Comparison of ENCODE assay signal across 13 mouse cellular contexts in the genomic region with DNA sequence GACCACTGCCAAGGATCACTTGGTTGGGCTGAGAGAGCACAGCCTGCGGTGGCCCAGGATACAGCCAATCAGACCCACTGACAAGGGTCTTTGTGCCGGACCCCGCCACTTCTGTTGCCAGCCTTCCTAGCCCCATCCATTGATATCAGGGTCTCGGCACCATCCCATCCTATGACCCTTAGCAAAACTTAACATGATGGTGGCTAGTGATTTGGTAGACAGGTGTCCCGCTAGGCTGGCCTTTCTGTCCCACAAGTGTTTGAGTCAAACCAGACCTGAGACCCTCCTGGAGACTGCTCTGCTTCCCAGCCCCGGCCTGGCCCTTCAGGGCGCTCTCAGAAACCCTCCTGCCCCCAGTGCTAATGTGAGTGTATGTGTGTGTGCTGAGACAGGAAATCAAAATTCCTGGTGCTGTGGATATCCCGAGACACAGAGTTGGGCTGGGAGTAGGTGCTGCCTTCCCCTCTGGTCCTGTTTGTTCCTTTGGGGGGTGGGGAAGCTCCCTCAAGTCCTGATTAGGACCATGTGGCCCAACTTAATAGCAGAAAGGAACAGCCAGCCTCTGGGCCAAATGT. TPM values are rescaled to one million over a fixed set of nuclear protein-coding genes. Genes with fewer than 3 reads are reported as not detected.
DNase-seq lines count a peak whose midpoint lies in the region; ATAC-seq and TF ChIP-seq lines count a peak whose summit lies in the region.
"Had no signal": no experiment of that assay in that cellular context is flagged by ENCODE, and none has a peak within 500 bp of the region (broad histone marks: within the 10 kb centered on the region; RNA-seq: fewer than 3 reads in every experiment).

No protein-coding gene starts in this region.

- TF ChIP-seq CTCF in midbrain, postnatal 0 days (IDR thresholded peaks at IDR 0.05) = no peak

- H3K27me3 ChIP-seq in hindbrain, embryonic 15.5 days = no peaks in the 10 kb centered on the region
- no peaks in the 10 kb centered on the region for H3K27me3 ChIP-seq in hindbrain, embryonic 11.5 days (ENCODE audit: control insufficient read depth, insufficient read depth, low read length)
- H3K27me3 ChIP-seq in midbrain, postnatal 0 days (ENCODE audit: insufficient read depth, low read length) = no peaks in the 10 kb centered on the region
- no peaks in the 10 kb centered on the region for H3K27me3 ChIP-seq in midbrain, embryonic 11.5 days (ENCODE audit: control insufficient read depth, insufficient read depth, low read length)
- H3K27me3 ChIP-seq in heart, embryonic 14.5 days (ENCODE audit: control insufficient read depth, insufficient read depth, low read length) = no peaks in the 10 kb centered on the region
- H3K27me3 ChIP-seq in liver, embryonic 16.5 days (ENCODE audit: control insufficient read depth, insufficient read depth, low read depth, low read length) = no peaks in the 10 kb centered on the region

- no peak for ATAC-seq in hindbrain, embryonic 15.5 days (ENCODE audit: low FRiP score, low read depth)
- no peak for ATAC-seq in hindbrain, embryonic 11.5 days (ENCODE audit: low FRiP score)
- ATAC-seq in midbrain, postnatal 0 days (ENCODE audit: low FRiP score) = peak; percentile 29; the same call in 1 of the 2 replicates
- ATAC-seq in midbrain, embryonic 11.5 days (ENCODE audit: low FRiP score) = no peak
- ATAC-seq in heart, embryonic 14.5 days (ENCODE audit: insufficient number of reproducible peaks, insufficient read depth, low FRiP score, low read depth) = no peak
- no peak for ATAC-seq in liver, embryonic 16.5 days (ENCODE audit: low read depth)

- no peak for DNase-seq in hindbrain, embryonic 11.5 days (ENCODE audit: low spot score)
- no peak for DNase-seq in midbrain, postnatal 0 days (ENCODE audit: low spot score)
- no peak for DNase-seq in midbrain, embryonic 11.5 days (ENCODE audit: low spot score, missing footprints)
- DNase-seq in cerebellum, adult 11-12 months = no peak
- no peak for DNase-seq in adrenal gland, postnatal 36 days
- DNase-seq: thymus, postnatal 14 days had no signal

- H3K4me3 ChIP-seq in hindbrain, embryonic 15.5 days = no peak overlapping the region
- H3K4me3 ChIP-seq in hindbrain, embryonic 11.5 days (ENCODE audit: low read depth, low read length) = no peak overlapping the region
- no peak overlapping the region for H3K4me3 ChIP-seq in midbrain, postnatal 0 days (ENCODE audit: low read depth, low read length)
- no peak overlapping the region for H3K4me3 ChIP-seq in midbrain, embryonic 11.5 days (ENCODE audit: low read depth, low read length)
- H3K4me3 ChIP-seq in heart, embryonic 14.5 days (ENCODE audit: control insufficient read depth in 1 of 2, insufficient read depth in 1 of 2, low read depth in 1 of 2, low read length in 2 of 2) = no peak overlapping the region
- H3K4me3 ChIP-seq in liver, embryonic 16.5 days (ENCODE audit: low read depth, low read length) = no peak overlapping the region

- H3K9ac ChIP-seq in hindbrain, embryonic 15.5 days = no peak overlapping the region
- H3K9ac ChIP-seq in hindbrain, embryonic 11.5 days (ENCODE audit: low read depth, low read length) = no peak overlapping the region
- H3K9ac ChIP-seq in midbrain, postnatal 0 days (replicated peaks; ENCODE audit: low read length, poor library complexity, severe bottlenecking) = no peak overlapping the region
- H3K9ac ChIP-seq in midbrain, embryonic 11.5 days (ENCODE audit: low read length) = no peak overlapping the region
- H3K9ac ChIP-seq in heart, embryonic 14.5 days (ENCODE audit: low read length) = peak overlapping the region; percentile 1; the same call in 1 of the 2 replicates
- peak overlapping the region; percentile 66 for H3K9ac ChIP-seq in liver, embryonic 16.5 days (ENCODE audit: low read depth, low read length)

- H3K4me1 ChIP-seq in hindbrain, embryonic 15.5 days (replicated peaks) = no peaks in the 10 kb centered on the region
- no peaks in the 10 kb centered on the region for H3K4me1 ChIP-seq in hindbrain, embryonic 11.5 days (replicated peaks; ENCODE audit: control insufficient read depth, insufficient read depth, low read length)
- H3K4me1 ChIP-seq in midbrain, postnatal 0 days (ENCODE audit: insufficient read depth, low read length) = no peaks in the 10 kb centered on the region
- no peaks in the 10 kb centered on the region for H3K4me1 ChIP-seq in midbrain, embryonic 11.5 days (ENCODE audit: control insufficient read depth, insufficient read depth, low read length)
- peaks cover 27 to 33% of the 10 kb centered on the region in 2 experiments for H3K4me1 ChIP-seq in heart, embryonic 14.5 days (ENCODE audit: control insufficient read depth in 2 of 2, insufficient read depth in 2 of 2, low read length in 2 of 2)
- H3K4me1 ChIP-seq in liver, embryonic 16.5 days (ENCODE audit: control insufficient read depth, low read depth, low read length) = peaks cover 52% of the 10 kb centered on the region

- H3K36me3 ChIP-seq in hindbrain, embryonic 15.5 days = no peaks in the 10 kb centered on the region
- H3K36me3 ChIP-seq in hindbrain, embryonic 11.5 days (ENCODE audit: control insufficient read depth, insufficient read depth, low read length) = no peaks in the 10 kb centered on the region
- no peaks in the 10 kb centered on the region for H3K36me3 ChIP-seq in midbrain, postnatal 0 days (ENCODE audit: insufficient read depth, low read length)
- no peaks in the 10 kb centered on the region for H3K36me3 ChIP-seq in midbrain, embryonic 11.5 days (ENCODE audit: control insufficient read depth, insufficient read depth, low read length)
- peaks cover 13% of the 10 kb centered on the region for H3K36me3 ChIP-seq in heart, embryonic 14.5 days (ENCODE audit: control insufficient read depth, insufficient read depth, low read length)
- no peaks in the 10 kb centered on the region for H3K36me3 ChIP-seq in liver, embryonic 16.5 days (ENCODE audit: control insufficient read depth, insufficient read depth)

- H3K4me2 ChIP-seq in hindbrain, embryonic 15.5 days = no peak overlapping the region
- no peak overlapping the region for H3K4me2 ChIP-seq in hindbrain, embryonic 11.5 days (replicated peaks; ENCODE audit: low read depth, low read length)
- no peak overlapping the region for H3K4me2 ChIP-seq in midbrain, postnatal 0 days (ENCODE audit: low read depth, low read length, poor library complexity, severe bottlenecking)
- H3K4me2 ChIP-seq in midbrain, embryonic 11.5 days = no peak overlapping the region
- no peak overlapping the region for H3K4me2 ChIP-seq in heart, embryonic 14.5 days (ENCODE audit: low read length)
- H3K4me2 ChIP-seq in liver, embryonic 16.5 days (ENCODE audit: low read depth, low read length) = peak overlapping the region; percentile 50; the same call in 1 of the 2 replicates

- H3K9me3 ChIP-seq in hindbrain, embryonic 15.5 days = no peaks in the 10 kb centered on the region
- H3K9me3 ChIP-seq in hindbrain, embryonic 11.5 days (ENCODE audit: control insufficient read depth, low read length) = no peaks in the 10 kb centered on the region
- H3K9me3 ChIP-seq in midbrain, postnatal 0 days (ENCODE audit: low read length) = no peaks in the 10 kb centered on the region
- no peaks in the 10 kb centered on the region for H3K9me3 ChIP-seq in midbrain, embryonic 11.5 days (ENCODE audit: control insufficient read depth, low read length)
- H3K9me3 ChIP-seq in heart, embryonic 14.5 days (ENCODE audit: control insufficient read depth, low read length) = no peaks in the 10 kb centered on the region
- H3K9me3 ChIP-seq in liver, embryonic 16.5 days (replicated peaks; ENCODE audit: control insufficient read depth, low read length) = no peaks in the 10 kb centered on the region

- 87% methylated on average over 8 of the region's 8 CpGs for WGBS in hindbrain, embryonic 15.5 days
- WGBS in hindbrain, embryonic 11.5 days = 84% methylated on average over 8 of the region's 8 CpGs
- WGBS in midbrain, postnatal 0 days = 86% methylated on average over 8 of the region's 8 CpGs
- 85% methylated on average over 8 of the region's 8 CpGs for WGBS in midbrain, embryonic 11.5 days
- WGBS in heart, embryonic 14.5 days = 69% methylated on average over 8 of the region's 8 CpGs
- WGBS in liver, embryonic 16.5 days (ENCODE audit: insufficient replicate concordance) = 74% methylated on average over 8 of the region's 8 CpGs

- peak overlapping the region; percentile 42 for H3K27ac ChIP-seq in hindbrain, embryonic 15.5 days (replicated peaks)
- no peak overlapping the region for H3K27ac ChIP-seq in hindbrain, embryonic 11.5 days (ENCODE audit: low read depth, low read length)
- no peak overlapping the region for H3K27ac ChIP-seq in midbrain, postnatal 0 days (ENCODE audit: low read depth, low read length)
- H3K27ac ChIP-seq in midbrain, embryonic 11.5 days (ENCODE audit: low read depth, low read length) = no peak overlapping the region; the same call in 1 of the 2 replicates
- peak overlapping the region; percentile 45 to 59 for H3K27ac ChIP-seq in heart, embryonic 14.5 days (replicated peaks in 1 of 2; ENCODE audit: control insufficient read depth in 1 of 2, insufficient read depth in 1 of 2, low read depth in 2 of 2, low read length in 2 of 2)
- peak overlapping the region; percentile 98 for H3K27ac ChIP-seq in liver, embryonic 16.5 days (ENCODE audit: low read length)

RNA-seq across cellular contexts. Expression of gene Gm11037, which starts 1.6 kb away (rescaled TPM):
- polyA plus RNA-seq in hindbrain, embryonic 15.5 days (2015; fragmentation: Nextera tagmentation; extraction: Ambion mirVana) = not detected in 2 replicates
- polyA plus RNA-seq in hindbrain, embryonic 11.5 days (2014; fragmentation: Nextera tagmentation; extraction: Ambion mirVana) = not detected in 2 replicates
- total RNA-seq in midbrain, postnatal 0 days (2014; rRNA removed) = not detected in 2 replicates
- polyA plus RNA-seq in midbrain, postnatal 0 days (2015; fragmentation: Nextera tagmentation; extraction: Ambion mirVana) = not detected in 2 replicates
- polyA plus RNA-seq in midbrain, embryonic 11.5 days (2014; fragmentation: Nextera tagmentation; extraction: Ambion mirVana) = not detected in 2 replicates
- not detected in 2 replicates for polyA plus RNA-seq in heart, embryonic 14.5 days (2014; fragmentation: Nextera tagmentation; extraction: Ambion mirVana)
- not detected in 2 replicates for polyA plus RNA-seq in liver, embryonic 16.5 days (2015; fragmentation: Nextera tagmentation; extraction: Ambion mirVana)
- total RNA-seq in adrenal gland, postnatal 36 days (2021) = not detected
- total RNA-seq: adrenal gland, adult 2 months; CH12.LX; hematopoietic stem cell, adult 5-6 weeks had no signal
- polyA plus RNA-seq: adrenal gland, adult 2 months; lung, adult 2 months had no signal

RNA-seq across cellular contexts. Expression of gene Hspa12b, which starts 7.8 kb away (rescaled TPM):
- polyA plus RNA-seq in hindbrain, embryonic 15.5 days (2015; fragmentation: Nextera tagmentation; extraction: Ambion mirVana) = 4.7 and 4.8 TPM in 2 replicates
- polyA plus RNA-seq in hindbrain, embryonic 11.5 days (2014; fragmentation: Nextera tagmentation; extraction: Ambion mirVana) = 4.0 and 4.6 TPM in 2 replicates
- total RNA-seq in midbrain, postnatal 0 days (2014; rRNA removed) = 10.1 and 11.1 TPM in 2 replicates
- 2.9 and 3.2 TPM in 2 replicates for polyA plus RNA-seq in midbrain, postnatal 0 days (2015; fragmentation: Nextera tagmentation; extraction: Ambion mirVana)
- polyA plus RNA-seq in midbrain, embryonic 11.5 days (2014; fragmentation: Nextera tagmentation; extraction: Ambion mirVana) = 2.9 and 3.3 TPM in 2 replicates
- polyA plus RNA-seq in heart, embryonic 14.5 days (2014; fragmentation: Nextera tagmentation; extraction: Ambion mirVana) = 5.8 and 6.3 TPM in 2 replicates
- polyA plus RNA-seq in liver, embryonic 16.5 days (2015; fragmentation: Nextera tagmentation; extraction: Ambion mirVana) = 2.0 TPM in 2 replicates
- 10 to 100 TPM in 1 of 2 experiments, 1 to 10 TPM in 1; 7.7 to 12.3 TPM for total RNA-seq in adrenal gland, postnatal 36 days (2021)

RNA-seq across cellular contexts. Expression of gene 1700037H04Rik, which starts 25.0 kb away (rescaled TPM):
- 86.4 and 90.9 TPM in 2 replicates for polyA plus RNA-seq in hindbrain, embryonic 15.5 days (2015; fragmentation: Nextera tagmentation; extraction: Ambion mirVana)
- 122 and 123 TPM in 2 replicates for polyA plus RNA-seq in hindbrain, embryonic 11.5 days (2014; fragmentation: Nextera tagmentation; extraction: Ambion mirVana)
- 44.8 and 89.5 TPM in 2 replicates for total RNA-seq in midbrain, postnatal 0 days (2014; rRNA removed)
- 59.1 and 60.4 TPM in 2 replicates for polyA plus RNA-seq in midbrain, postnatal 0 days (2015; fragmentation: Nextera tagmentation; extraction: Ambion mirVana)
- 112 and 122 TPM in 2 replicates for polyA plus RNA-seq in midbrain, embryonic 11.5 days (2014; fragmentation: Nextera tagmentation; extraction: Ambion mirVana)
- polyA plus RNA-seq in heart, embryonic 14.5 days (2014; fragmentation: Nextera tagmentation; extraction: Ambion mirVana) = 71.0 and 80.3 TPM in 2 replicates
- 129 and 133 TPM in 2 replicates for polyA plus RNA-seq in liver, embryonic 16.5 days (2015; fragmentation: Nextera tagmentation; extraction: Ambion mirVana)
- total RNA-seq in adrenal gland, postnatal 36 days (2021) = 100 to 1,000 TPM in 1 of 2 experiments, 10 to 100 TPM in 1; 83.7 to 125 TPM

RNA-seq across cellular contexts. Expression of gene Cenpb, which starts 45.0 kb away (rescaled TPM):
- polyA plus RNA-seq in hindbrain, embryonic 15.5 days (2015; fragmentation: Nextera tagmentation; extraction: Ambion mirVana) = 15.2 and 15.5 TPM in 2 replicates
- 8.8 and 9.0 TPM in 2 replicates for polyA plus RNA-seq in hindbrain, embryonic 11.5 days (2014; fragmentation: Nextera tagmentation; extraction: Ambion mirVana)
- total RNA-seq in midbrain, postnatal 0 days (2014; rRNA removed) = 98.2 and 103 TPM in 2 replicates
- polyA plus RNA-seq in midbrain, postnatal 0 days (2015; fragmentation: Nextera tagmentation; extraction: Ambion mirVana) = 11.7 and 13.1 TPM in 2 replicates
- polyA plus RNA-seq in midbrain, embryonic 11.5 days (2014; fragmentation: Nextera tagmentation; extraction: Ambion mirVana) = 8.7 and 9.5 TPM in 2 replicates
- polyA plus RNA-seq in heart, embryonic 14.5 days (2014; fragmentation: Nextera tagmentation; extraction: Ambion mirVana) = 6.2 and 7.0 TPM in 2 replicates
- 3.0 and 3.2 TPM in 2 replicates for polyA plus RNA-seq in liver, embryonic 16.5 days (2015; fragmentation: Nextera tagmentation; extraction: Ambion mirVana)
- 10 to 100 TPM; 60.0 to 68.2 TPM for total RNA-seq in adrenal gland, postnatal 36 days (2021)

RNA-seq across cellular contexts. Expression of gene Siglec1, which starts 48.3 kb away (rescaled TPM):
- polyA plus RNA-seq in hindbrain, embryonic 15.5 days (2015; fragmentation: Nextera tagmentation; extraction: Ambion mirVana) = 0.22 and 0.63 TPM in 2 replicates
- polyA plus RNA-seq in hindbrain, embryonic 11.5 days (2014; fragmentation: Nextera tagmentation; extraction: Ambion mirVana) = 0.10 and 0.15 TPM in 2 replicates
- 1.4 and 1.9 TPM in 2 replicates for total RNA-seq in midbrain, postnatal 0 days (2014; rRNA removed)
- 0.22 and 0.27 TPM in 2 replicates for polyA plus RNA-seq in midbrain, postnatal 0 days (2015; fragmentation: Nextera tagmentation; extraction: Ambion mirVana)
- 0.10 TPM in 2 replicates for polyA plus RNA-seq in midbrain, embryonic 11.5 days (2014; fragmentation: Nextera tagmentation; extraction: Ambion mirVana)
- 0.54 and 0.63 TPM in 2 replicates for polyA plus RNA-seq in heart, embryonic 14.5 days (2014; fragmentation: Nextera tagmentation; extraction: Ambion mirVana)
- 1.4 and 1.8 TPM in 2 replicates for polyA plus RNA-seq in liver, embryonic 16.5 days (2015; fragmentation: Nextera tagmentation; extraction: Ambion mirVana)
- 1 to 10 TPM; 4.2 to 4.7 TPM for total RNA-seq in adrenal gland, postnatal 36 days (2021)
- total RNA-seq: CH12.LX; hematopoietic stem cell, adult 5-6 weeks had no signal

Comparison
In these comparisons a context has a peak if more than half of its experiments do, and no peak if none do; other contexts are left out.
1. H3K27ac ChIP-seq: peak in hindbrain, embryonic 15.5 days (single experiment), heart, embryonic 14.5 days (2 of 2) and liver, embryonic 16.5 days (single experiment); none in hindbrain, embryonic 11.5 days (single experiment), midbrain, postnatal 0 days (single experiment) and midbrain, embryonic 11.5 days (single experiment).
2. H3K9ac ChIP-seq: peak in heart, embryonic 14.5 days (single experiment) and liver, embryonic 16.5 days (single experiment); none in hindbrain, embryonic 15.5 days (single experiment), hindbrain, embryonic 11.5 days (single experiment), midbrain, postnatal 0 days (single experiment) and midbrain, embryonic 11.5 days (single experiment).